Mouse (Mus musculus) right cerebral cortex, adult 2 months (tissue): ENCODE measurements around the gene Lpp.

Experiments
- DNase-seq, 2 experiments: peaks; one replicate each; pipeline ENCODE4 v3.0.0; 2021 to 2022; ENCODE audit warnings: low spot score in 2 of 2

The Lpp gene

DNA sequence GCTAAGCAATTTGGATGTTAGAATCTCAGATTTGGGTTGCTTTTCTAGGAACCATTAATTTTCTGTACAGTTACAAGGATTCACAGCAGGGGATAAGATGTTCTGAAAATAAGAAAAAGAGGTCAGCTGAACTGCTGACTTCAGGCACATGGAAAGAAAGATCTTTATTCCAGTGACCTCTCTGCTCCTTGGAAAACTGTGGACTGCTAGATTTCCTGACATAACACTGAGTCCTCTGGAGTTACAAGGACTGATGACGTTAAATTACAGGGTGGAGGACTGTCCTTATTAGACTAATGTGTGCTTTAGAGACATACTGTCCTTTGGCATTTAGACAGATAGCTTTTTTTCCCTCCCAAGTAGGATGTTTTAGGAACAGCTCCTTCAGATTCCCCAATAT is 77.3 kb downstream of the Lpp start:
- DNase-seq = no peak

GRCm38 (mm10) chr16:24471029-24471428 is 77.7 kb downstream of the Lpp start:
- DNase-seq = no peak

DNA sequence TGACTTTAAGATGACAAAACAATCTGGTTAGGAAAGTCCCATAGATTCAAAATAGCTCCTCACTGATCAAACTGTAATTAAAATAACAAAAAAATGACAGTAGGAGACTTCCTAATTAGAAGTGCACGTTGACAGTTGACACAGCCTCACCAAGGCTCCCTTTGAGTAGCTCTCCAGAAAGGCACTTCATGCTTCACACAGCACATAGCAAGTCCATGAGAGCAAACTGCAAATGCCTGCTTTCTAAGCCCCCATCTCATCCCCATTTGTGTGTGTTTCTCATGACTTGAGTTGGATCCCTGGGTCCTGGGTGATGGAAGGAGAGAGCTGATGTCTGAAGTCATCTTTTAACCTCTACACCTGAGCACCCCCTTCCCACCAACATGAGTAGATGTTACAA is 78.5 kb downstream of the Lpp start:
- no peak for DNase-seq

DNA sequence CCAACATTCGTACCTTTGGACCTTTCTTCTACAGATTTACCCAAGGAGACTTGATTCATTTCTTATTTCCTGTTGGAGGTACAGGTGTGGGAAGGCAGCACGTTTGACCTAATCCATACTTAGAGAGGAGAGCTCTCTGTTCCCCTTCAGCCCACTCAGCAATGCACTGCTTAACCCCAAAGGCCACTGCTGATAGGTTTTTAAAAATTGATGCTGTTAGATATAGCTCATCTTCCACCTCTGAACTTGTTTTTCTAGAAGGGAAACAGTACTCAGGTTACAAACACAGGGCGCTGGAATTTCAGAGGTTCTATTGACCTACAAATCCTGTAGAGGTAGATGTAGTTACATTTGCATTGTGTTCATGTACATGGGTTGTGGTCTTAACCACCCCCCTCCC is 80.7 kb downstream of the Lpp start:
- DNase-seq = no peak

DNA sequence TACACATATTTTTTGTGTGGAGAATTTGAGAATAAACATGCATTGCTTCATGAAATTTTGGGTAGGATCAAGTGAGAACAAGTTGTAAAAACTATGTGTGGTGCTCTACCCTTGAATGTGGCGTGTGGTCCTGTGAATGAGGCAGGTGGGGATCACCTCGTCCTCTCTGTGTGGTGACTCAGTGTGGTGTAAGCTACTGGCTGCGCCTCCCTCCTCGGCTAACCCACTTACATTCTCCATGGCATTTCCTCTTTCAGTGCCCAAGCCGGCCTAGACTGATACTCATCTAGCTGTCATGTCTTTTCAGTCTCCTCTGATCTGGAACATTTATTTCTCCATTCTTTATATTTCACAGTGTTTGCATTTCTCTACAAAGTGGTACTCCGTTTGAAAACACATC is 81.5 kb downstream of the Lpp start:
- no peak for DNase-seq

DNA sequence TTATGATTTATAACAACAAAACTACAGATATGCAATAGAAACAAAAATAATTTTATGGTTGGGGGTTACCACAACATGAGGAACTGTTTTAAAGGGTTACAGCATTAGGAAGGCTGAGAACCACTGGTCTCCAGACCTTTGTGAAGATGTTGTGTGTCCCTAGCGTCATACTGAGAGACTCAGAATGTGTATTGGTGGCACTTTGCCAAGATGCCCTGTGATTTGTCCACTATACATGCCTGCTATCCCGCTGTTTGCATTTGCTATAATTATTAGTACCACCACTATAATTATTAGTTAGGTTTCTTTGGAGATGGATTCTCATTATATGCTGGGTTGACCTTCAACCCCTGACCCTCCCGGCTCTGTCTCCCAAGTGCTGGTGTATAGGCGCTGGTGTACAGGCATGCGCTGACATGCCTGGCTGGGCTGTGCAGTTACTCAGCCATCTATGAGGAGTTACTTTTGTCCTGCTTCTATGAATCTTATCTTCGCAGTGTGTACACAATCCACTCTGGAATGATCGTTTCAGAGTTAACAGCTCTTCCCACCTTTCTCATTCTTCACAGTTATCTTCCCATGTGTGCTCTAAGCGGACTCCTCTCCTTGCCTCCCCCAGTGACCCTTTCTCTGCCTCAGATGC is 82.1 kb downstream of the Lpp start:
- DNase-seq = no peak

- DNase-seq = no peak
Observed at GRCm38 (mm10) chr16:24476911-24477401, 83.6 kb downstream of the Lpp start.

DNA sequence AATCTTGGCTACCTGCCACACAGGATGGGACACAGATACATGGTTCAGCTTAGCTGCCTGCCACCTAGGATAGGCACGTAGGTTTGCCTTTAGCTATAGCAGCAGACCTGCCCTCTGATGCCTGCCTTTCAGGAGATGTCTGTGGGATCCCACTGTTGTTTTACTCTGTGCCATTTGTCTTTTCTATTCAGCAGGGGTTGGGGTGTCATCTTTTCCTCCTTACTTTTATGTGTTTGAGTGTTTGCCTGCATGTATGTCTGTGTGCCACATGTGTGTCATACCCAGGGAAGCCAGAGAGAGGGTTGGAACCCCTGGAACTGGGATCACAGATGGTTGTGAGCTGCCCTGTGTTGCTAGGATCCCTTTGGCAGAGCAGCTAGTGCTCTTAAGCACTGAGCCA is 84.7 kb downstream of the Lpp start:
- no peak for DNase-seq

DNA sequence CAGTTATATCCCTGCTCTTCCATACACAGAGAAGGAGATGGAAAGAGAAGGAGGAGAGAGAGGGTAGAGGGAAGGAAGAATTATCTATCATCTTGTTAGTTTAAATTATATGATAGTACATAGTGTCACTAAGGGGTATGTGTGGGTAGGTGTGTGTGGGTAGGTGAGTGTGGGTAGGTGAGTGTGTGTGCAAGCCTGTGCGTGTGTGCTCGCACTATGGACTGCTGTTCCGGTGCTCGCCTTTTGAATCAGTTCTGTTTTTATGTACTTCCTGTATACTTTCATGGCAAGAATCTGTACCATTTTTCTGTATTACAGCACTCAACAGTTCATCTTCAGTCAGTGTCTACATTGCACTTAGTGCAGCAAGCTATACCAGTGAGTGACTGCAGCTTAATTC is 85.5 kb downstream of the Lpp start:
- no peak for DNase-seq

DNA sequence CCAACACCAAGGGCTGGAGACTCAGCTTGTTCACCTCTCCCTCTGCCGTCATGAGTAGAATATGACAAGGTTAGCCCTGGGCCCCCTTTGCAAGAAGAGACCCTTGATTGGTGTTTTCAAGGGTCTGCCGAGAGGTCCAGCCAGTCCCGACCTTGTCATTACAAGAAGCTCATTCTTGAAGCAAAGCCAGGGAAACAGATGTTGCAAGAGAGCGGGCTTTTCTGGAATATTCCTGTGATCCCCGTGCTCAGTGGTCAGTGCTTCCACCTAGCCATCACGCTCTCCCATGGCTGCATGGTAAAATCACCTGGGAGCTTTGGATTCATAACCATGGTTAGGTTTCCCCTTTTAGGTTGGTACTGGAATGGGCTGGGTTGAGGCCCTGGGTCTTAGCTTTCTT is 89.3 kb downstream of the Lpp start:
- DNase-seq = no peak

DNA sequence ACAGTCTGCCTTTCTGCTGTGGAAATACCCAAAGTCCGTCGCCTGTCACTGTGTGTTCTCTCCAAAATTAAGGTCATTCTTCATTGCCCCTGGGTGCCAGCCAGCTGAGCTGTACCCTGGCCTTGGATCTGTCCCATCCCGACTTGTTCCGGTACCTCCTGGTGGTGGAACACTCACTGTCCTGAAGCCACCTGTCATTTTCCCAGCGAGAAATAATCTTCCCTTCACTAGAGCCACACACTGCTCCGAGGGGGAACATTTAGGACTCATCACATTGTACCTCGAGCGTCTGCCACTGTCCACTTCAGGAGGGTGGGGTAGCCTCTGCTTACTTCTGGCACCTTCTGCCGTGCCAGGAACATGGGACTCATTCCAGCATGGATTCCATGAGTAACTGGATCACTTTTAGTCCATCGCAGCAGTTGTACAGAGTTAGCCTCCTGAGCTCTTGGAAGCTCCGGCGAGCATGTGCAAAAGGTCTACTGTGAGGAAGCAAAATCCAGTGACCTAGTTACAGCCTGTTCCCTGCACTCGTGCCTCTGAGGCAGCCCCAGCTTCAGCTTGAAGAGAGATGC is 90.3 kb downstream of the Lpp start:
- no peak for DNase-seq

DNA sequence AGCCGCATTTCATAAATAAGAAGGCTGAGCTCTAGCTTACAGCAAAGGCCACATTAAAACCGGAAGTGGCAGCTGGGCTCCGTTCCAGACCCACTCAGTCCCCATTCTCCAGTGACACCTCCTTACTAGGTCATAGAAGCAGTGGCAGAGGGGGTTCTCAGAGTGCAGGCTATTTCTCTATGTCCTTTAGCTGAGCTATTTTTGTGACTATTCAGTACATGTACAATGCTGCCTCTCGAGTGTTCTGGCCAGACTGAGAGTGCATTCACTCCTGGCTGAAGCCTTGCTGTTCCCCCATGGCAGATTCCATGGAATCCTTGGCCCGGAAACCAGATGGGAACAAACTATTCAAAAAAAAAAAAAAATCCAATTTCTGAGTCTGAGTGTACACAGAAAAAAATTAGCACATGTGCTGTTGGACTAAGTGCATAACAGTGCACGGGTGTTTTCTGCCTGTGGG is 94.5 kb downstream of the Lpp start:
- DNase-seq = no peak

GRCm38 (mm10) chr16:24489516-24490285 is 96.4 kb downstream of the Lpp start:
- DNase-seq = no peak

DNA sequence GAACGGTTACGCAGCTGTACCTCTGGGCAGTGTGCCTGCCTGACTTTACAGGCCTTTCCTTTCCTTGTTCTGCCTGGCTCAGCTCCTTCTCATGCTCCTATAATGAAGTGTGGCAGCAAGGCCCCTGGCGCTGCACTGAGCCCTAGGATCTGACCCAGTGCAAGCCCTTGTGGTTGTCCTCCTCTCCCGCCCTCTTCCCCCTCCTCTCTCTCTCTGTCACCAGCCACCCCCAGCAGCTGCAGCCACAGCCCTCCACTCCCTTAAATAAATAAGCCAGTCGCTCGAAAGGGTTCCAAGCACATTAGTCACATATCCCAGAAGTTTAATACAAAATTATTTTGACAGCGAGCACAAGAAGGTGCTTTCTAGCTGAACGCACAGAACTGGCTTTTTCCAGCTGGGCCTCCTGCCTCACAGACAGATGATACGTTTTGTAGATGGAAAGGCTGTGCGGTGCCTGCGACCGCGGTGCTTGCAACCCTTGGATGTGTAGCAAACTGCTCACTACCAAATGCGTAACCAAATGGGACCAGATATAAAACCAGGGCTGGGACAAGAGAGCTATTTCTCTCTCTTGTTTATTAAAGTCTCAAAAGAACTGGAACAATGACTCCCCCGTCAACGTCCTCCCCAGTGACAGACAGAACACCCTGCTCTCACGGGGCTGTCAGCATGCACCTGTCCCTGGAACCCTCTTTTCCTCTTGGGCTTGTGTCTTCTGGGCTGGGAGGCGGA is 97.6 kb downstream of the Lpp start:
- DNase-seq = no peak

DNA sequence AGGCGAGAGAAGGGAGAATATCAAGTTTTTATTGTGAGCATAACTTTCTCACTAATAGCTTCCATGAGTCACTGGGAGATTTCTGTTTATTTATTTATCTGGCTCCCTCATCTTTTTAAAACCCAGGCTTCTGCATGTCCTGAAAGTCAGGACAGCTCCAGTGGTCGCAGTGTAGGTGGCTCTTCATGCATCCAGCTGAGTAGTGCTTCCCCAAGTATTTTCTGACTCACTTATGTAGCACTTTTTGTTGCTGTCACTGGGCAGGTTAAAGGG is 98.1 kb downstream of the Lpp start:
- DNase-seq = no peak

DNA sequence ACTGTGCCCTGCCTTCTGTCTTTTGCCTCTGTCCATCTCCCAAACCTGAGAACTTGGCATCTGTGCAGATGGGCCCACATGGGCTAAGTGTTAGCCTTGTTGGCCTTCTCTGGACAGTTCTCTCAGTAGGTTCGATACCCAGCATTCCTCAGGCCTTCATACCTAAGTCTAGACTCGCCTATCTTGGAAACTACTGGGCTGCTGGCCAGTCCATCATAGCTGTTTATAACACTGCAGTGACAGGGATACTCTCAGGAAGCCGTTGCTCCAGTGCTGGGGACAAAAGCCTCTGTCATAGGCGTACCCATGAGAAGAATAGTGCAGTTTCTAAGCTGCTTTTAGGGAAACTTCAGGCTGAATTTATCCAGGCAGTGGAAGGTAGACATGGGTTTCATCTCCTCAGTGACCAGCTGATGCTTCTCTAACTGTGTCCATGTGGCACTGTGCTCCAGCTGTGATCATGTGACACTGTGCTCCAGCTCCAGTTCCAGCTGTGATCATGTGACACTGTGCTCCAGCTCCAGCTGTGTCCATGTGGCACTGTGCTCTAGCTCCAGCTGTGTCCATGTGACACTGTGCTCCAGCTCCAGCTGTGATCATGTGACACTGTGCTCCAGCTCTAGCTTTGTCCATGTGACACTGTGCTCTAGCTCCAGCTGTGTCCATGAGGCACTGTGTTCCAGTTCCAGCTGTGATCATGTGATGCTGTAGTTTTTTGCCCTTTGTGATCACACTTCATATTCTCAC is 99.1 kb downstream of the Lpp start:
- no peak for DNase-seq

DNA sequence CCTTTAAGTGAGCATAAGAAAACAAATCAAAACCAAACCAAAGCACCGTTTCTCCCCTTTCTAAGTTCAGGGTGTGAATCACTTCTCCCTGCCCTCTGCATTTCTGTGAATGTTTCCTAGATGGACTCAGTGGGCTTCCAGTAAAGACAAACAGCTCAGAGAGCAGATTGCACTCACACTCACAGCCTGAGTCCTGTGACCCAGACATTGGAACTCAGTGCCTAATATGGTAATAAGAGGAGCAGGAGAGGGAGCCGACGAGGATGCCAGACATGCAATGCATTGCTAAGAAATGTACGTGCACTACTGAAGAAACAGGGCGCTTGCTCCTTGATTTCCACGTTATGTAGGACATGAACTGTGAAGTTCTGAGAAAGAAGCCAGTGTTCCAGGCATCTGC is 101.2 kb downstream of the Lpp start:
- DNase-seq = no peak

DNA sequence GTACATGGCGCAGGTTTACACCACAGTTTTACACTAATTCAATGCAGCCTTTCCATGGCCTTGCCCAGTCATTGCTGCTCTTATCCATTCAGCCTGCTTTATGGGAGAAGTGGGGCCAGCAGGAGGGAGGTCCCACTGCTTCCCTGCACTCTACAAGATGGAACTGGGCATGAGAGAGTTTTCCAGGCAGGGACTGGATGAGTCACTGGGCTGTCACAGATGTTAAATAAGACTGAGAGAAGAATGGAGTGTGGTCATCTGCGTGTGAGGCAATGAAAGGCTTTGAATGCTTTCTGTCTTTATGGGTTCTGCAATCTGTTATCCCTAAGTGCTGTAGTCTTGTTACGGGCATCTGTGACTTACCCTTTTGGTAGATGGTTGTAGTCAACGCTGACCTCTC is 102.2 kb downstream of the Lpp start:
- no peak for DNase-seq

- DNase-seq = no peak
Observed at GRCm38 (mm10) chr16:24496635-24497034, 103.3 kb downstream of the Lpp start.

GRCm38 (mm10) chr16:24497413-24497812 is 104.1 kb downstream of the Lpp start:
- DNase-seq = no peak

GRCm38 (mm10) chr16:24498103-24498659 is 104.9 kb downstream of the Lpp start:
- DNase-seq = no peak

DNA sequence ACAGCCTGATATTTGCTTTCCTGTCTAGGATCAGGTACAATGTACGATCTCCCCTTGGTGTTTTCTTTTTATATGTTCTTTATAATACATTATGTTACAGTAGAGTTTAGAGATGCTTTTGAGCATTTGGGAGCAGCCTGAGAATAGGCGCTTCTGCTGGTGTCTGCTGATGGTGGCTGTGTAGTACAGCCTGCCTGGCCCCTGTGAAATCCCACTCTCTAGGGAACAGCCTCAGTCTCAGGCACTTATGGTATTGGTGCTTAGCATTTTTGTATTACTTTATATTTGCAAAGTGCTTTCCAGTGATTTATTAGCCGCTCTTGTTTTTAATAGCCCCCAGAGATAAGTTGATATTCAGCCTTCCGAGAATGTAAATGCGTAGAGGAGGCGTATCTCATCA is 107.9 kb downstream of the Lpp start:
- no peak for DNase-seq
